Mouse (Mus musculus) limb, embryonic 15.5 days (tissue): ENCODE data around the gene Tnfsf9. TPM values are rescaled to one million over a fixed set of nuclear protein-coding genes. Genes with fewer than 3 reads are reported as not detected.
A peak's percentile ranks its signal among the peaks of the same experiment; 100 is the strongest.

Experiments used
- ATAC-seq: fragments of 200-750 bp; cut with Nextera tagmentation; 2 replicates; pipeline ENCODE4 v1.8.0; 2017; ENCODE audit warnings: low read depth, moderate TSS enrichment; ENCODE audit not compliant: insufficient number of reproducible peaks, low FRiP score, low TSS enrichment
- H3K27ac ChIP-seq: fragments of 300-500 bp; sonication (generic); 2 replicates; pipeline ENCODE4 v1.5.1; 2015; ENCODE audit warnings: moderate library complexity, mild to moderate bottlenecking, inconsistent platforms
- H3K27me3 ChIP-seq: fragments of 300-500 bp; sonication (generic); 2 replicates; pipeline ENCODE4 v1.6.1; 2015; ENCODE audit warnings: inconsistent platforms
- H3K36me3 ChIP-seq: fragments of 300-500 bp; sonication (generic); 2 replicates; pipeline ENCODE4 v1.6.1; 2015; ENCODE audit warnings: inconsistent platforms
- H3K4me1 ChIP-seq: fragments of 300-500 bp; sonication (generic); 2 replicates; pipeline ENCODE4 v1.6.1; 2015; ENCODE audit warnings: inconsistent platforms
- H3K4me2 ChIP-seq: fragments of 300-500 bp; sonication (generic); 2 replicates; pipeline ENCODE4 v1.6.1; 2015; ENCODE audit warnings: mild to moderate bottlenecking, inconsistent platforms
- H3K4me3 ChIP-seq: fragments of 300-500 bp; sonication (generic); 2 replicates; pipeline ENCODE4 v1.5.1; 2015; ENCODE audit warnings: mild to moderate bottlenecking, inconsistent platforms
- H3K9ac ChIP-seq: fragments of 300-500 bp; sonication (generic); 2 replicates; pipeline ENCODE4 v1.6.1; 2015; ENCODE audit warnings: inconsistent platforms
- H3K9me3 ChIP-seq: fragments of 300-500 bp; sonication (generic); 2 replicates; pipeline ENCODE4 v1.6.1; 2016; ENCODE audit warnings: inconsistent platforms
- WGBS: fragments of 180-500 bp; shearing (Covaris S2); methylation state at CpG from one replicate; pipeline ENCODE4 v1.1.7; 2015; 5-methylcytosine and 5-hydroxymethylcytosine counted together
- polyA plus RNA-seq: library from polyadenylated mRNA; unstranded; fragments of >200 nt; fragmentation: Nextera tagmentation; extraction: Ambion mirVana; gene quantifications from 2 replicates; pipeline ENCODE4 v1.2.1, GENCODE M21; 2015

Tnfsf9 gene
- 7.6 and 8.7 TPM in 2 replicates for polyA plus RNA-seq

DNA sequence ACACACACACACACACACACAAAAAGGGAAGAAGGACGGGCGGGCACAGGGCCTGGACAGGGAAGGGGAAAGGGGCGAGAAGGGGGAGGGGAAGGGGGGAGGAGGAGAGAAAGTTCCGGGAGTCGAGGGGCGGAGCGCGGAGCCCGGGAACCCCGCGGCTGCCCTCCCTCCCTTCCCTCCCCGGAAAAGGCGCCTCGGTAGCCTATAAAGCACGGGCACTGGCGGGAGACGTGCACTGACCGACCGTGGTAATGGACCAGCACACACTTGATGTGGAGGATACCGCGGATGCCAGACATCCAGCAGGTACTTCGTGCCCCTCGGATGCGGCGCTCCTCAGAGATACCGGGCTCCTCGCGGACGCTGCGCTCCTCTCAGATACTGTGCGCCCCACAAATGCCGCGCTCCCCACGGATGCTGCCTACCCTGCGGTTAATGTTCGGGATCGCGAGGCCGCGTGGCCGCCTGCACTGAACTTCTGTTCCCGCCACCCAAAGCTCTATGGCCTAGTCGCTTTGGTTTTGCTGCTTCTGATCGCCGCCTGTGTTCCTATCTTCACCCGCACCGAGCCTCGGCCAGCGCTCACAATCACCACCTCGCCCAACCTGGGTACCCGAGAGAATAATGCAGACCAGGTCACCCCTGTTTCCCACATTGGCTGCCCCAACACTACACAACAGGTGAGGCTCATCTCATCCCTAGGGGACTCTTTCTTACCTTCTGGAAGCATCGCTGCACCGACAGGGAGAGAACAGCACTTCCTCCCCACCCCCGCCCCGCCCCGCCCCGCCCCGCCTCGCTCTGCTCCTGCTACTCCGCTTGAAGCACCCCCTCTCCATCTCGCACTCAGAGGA lies at the start of gene Tnfsf9:
Gene Tnfsf9, plus strand, starts transcription at position 145 of the 854 bp plus-strand sequence.
- Histone ChIP-seq H3K9me3 (no peaks in the 10 kb centered on the region), H3K9ac (peak within 1 kb of the TSS; percentile 54), H3K27me3 (no peaks in the 10 kb centered on the region), H3K36me3 (no peaks in the 10 kb centered on the region), H3K4me3 (peak within 1 kb of the TSS; percentile 69), H3K4me1 (peaks cover 20% of the 10 kb centered on the region), H3K4me2 (peak within 1 kb of the TSS; percentile 81), H3K27ac (peak within 1 kb of the TSS; percentile 76)
- WGBS = 0% methylated on average over 54 of the region's 61 CpGs
- ATAC-seq = peak; percentile 62; the same call in 1 of the 2 replicates

DNA sequence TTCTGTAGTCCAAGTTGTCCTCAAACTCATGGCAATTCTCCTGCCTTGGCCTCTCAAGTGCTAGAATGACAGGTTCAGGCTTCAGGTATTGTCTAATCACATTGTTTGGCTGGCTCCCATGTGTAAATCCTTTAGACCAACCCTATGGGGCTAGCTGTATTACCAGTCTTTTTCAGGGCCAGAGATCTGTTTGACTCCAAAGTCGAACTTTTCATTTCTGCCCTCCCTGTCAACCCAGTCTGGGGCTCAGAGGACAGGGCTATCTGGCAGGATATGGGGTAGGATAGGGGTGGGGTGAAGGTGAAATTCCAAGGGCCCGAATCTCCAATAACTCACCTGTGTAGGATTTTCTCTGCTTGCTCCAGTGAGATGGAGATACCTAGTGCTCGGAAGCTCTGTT lies 48.9 kb upstream of the Tnfsf9 start:
- Histone ChIP-seq H3K27me3 (peaks cover 14% of the 10 kb centered on the region), H3K27ac (no peak overlapping the region), H3K9me3 (no peaks in the 10 kb centered on the region), H3K4me1 (peaks cover 20% of the 10 kb centered on the region), H3K4me3 (no peak overlapping the region), H3K36me3 (peaks cover 22% of the 10 kb centered on the region; the same call in 1 of the 2 replicates), H3K9ac (no peak overlapping the region), H3K4me2 (no peak overlapping the region)
- WGBS = 73% methylated on average over 3 of the region's 3 CpGs
- ATAC-seq = no peak

DNA sequence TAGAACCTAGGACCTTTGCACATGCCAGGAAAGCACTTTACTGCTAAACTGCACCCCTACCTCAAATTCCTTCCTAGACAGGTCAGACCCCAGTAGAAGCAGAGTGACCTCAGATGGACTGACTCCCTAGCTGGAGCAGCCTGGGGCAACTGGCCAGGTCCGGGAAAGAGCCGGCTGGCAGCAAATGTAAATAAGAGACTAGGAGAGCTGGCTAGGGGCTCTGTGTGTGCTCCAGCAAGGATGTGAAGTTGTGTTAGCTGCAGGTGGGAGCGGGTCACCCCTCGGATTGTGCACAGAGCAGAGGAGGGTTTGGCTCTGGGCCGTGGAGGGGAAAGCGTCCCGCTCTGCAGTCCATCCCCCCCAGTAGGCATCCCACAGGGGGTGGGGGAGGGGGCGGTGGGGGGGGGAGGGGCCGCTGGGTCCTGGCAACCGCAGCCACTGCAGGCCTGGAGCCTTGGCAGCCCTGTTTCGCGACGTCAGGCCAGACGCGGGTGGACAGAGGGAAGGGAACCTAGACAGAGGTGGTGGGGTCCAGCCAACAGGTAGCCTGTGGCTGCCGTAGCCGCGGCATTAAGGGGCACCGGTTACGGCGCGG lies 46.1 kb upstream of the Tnfsf9 start, which contains the start of gene Crb3:
Gene Crb3, plus strand, starts transcription at position 215 of the 595 bp plus-strand sequence.
- Histone ChIP-seq H3K4me1 (peaks cover 32% of the 10 kb centered on the region), H3K4me2 (peak within 1 kb of the TSS; percentile 91), H3K4me3 (peak within 1 kb of the TSS; percentile 64), H3K27me3 (peaks cover 40% of the 10 kb centered on the region), H3K9ac (peak within 1 kb of the TSS; percentile 47), H3K27ac (no peak within 1 kb of the TSS), H3K36me3 (0 out of 2 replicates have a peak, but pooled peaks cover 10% of the 10 kb centered on the region), H3K9me3 (no peaks in the 10 kb centered on the region)
- no peak for ATAC-seq
- WGBS = 1% methylated on average over 19 of the region's 22 CpGs

DNA sequence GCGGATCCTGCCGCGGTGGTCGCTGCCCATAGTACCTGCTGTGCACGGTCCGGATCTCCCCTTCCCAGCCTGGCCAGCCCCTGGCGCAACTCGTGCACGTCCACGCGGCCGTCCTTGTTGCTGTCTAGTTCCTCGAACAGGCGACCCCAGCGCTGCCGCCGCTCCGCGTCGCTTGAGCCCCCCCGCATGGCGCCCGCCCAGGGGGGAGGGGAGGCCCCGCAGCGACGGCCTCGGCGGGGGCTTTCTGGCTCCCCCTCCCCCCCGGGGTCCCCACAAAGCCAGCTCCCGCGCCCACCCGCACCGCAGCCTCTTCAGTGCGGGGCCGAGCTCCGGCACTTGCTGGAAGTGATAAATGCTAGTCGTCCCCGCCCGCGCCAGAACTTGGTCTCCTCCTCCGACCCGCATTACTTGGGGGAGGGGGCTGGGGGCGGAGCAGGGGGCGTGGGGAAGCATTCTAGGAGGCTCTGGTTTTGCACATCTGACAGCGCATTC lies 45.6 kb upstream of the Tnfsf9 start, which contains the start of gene Slc25a23:
Gene Slc25a23, minus strand, starts transcription at position 378 of the 492 bp plus-strand sequence.
- peaks cover 45% of the 10 kb centered on the region for H3K27me3 ChIP-seq
- H3K27ac ChIP-seq = no peak within 1 kb of the TSS
- peaks cover 32% of the 10 kb centered on the region for H3K4me1 ChIP-seq
- WGBS = under 1% methylated on average over 35 of the region's 45 CpGs
- peak; percentile 62 for ATAC-seq
- peak within 1 kb of the TSS; percentile 64 for H3K4me3 ChIP-seq
- H3K9ac ChIP-seq = peak within 1 kb of the TSS; percentile 47
- H3K36me3 ChIP-seq = 0 out of 2 replicates have a peak, but pooled peaks cover 7% of the 10 kb centered on the region
- no peaks in the 10 kb centered on the region for H3K9me3 ChIP-seq
- H3K4me2 ChIP-seq = peak within 1 kb of the TSS; percentile 91

DNA sequence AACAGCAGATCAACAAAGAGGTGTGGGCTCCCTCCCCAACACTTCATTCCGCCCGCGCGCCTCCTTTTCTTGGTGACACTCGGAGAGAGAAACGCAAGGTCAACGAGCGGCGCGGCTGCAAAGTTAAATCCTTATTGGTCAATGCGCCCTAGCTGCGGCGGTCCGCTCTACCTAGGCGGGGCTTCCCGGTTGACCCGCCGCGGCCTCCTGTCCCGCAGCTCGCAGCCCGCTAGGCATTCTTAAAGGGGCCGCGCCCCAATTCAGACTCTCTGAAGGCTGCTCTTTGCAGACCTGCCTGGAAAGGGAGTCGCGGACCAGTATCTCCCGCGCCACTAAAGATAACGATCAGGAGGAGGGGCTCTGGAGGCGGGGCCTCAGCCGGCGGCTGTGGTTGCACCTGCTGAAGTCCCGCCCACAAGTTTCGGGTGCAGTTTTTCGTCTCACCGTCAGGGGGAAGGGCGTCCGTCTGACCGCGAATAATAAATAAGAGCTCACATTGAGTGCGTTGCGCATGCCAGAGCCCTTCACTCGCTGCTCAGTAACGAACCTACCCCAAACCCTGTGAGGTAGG lies 44.8 kb upstream of the Tnfsf9 start:
- Histone ChIP-seq H3K27me3 (peaks cover 53% of the 10 kb centered on the region), H3K9ac (no peak overlapping the region), H3K27ac (no peak overlapping the region), H3K4me2 (peak overlapping the region; percentile 91), H3K4me1 (peaks cover 32% of the 10 kb centered on the region), H3K4me3 (peak overlapping the region; percentile 64), H3K9me3 (no peaks in the 10 kb centered on the region), H3K36me3 (no peaks in the 10 kb centered on the region)
- ATAC-seq = peak; percentile 87
- under 1% methylated on average over 44 of the region's 44 CpGs for WGBS

DNA sequence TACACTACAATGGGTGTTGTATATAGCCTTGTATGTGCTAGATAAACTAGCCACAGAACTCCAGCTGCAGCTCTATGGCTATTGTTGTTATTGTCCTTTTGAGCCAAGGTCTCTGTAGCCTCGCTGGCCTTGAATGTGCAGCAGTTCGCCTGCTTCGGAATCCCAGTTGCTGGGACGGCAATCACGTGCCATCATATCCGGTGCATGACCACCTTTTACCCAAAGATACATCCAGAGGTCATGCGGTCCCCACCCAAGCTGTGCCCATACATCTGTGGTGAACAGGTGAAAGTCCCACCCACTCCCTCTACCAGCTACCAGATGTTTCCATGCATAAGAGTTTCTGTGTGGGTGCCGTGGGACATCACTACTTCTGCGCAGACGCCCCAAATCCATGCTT lies 44.1 kb upstream of the Tnfsf9 start:
- Histone ChIP-seq H3K4me3 (no peak overlapping the region), H3K9ac (no peak overlapping the region), H3K4me2 (no peak overlapping the region), H3K27ac (no peak overlapping the region), H3K36me3 (no peaks in the 10 kb centered on the region), H3K4me1 (peaks cover 32% of the 10 kb centered on the region), H3K27me3 (peaks cover 58% of the 10 kb centered on the region), H3K9me3 (no peaks in the 10 kb centered on the region)
- 40% methylated on average over 10 of the region's 10 CpGs for WGBS
- ATAC-seq = no peak

DNA sequence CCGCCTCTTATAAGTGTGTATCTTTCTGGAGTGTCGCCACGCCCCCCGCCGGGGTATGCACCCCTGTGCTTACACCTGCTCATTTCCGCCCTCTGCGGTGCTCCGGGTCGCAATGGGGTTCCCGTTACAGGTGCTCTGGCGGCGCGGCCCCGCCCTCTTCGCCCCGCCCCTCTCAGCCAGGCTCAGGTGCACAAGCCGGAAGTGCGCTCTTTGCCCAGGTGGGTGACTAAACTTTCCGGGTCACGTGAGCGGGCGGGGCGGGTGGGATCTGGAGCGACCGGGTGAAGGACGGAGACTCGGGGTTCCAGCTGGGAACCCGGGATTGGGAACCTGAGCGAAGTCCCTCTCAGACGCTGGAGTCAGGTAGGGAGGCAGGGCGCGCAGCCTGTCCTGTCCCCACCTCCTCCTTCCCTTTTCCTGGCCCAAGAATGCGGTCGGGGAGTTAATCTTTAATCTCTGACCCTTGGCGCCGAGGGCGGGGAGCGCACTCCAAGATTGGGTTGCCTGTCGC lies 43.1 kb upstream of the Tnfsf9 start:
- no peak for ATAC-seq
- Histone ChIP-seq H3K4me3 (peak overlapping the region; percentile 35), H3K9me3 (no peaks in the 10 kb centered on the region), H3K4me2 (peak overlapping the region; percentile 37), H3K4me1 (peaks cover 32% of the 10 kb centered on the region), H3K27ac (no peak overlapping the region), H3K27me3 (peaks cover 60% of the 10 kb centered on the region), H3K36me3 (no peaks in the 10 kb centered on the region), H3K9ac (0 out of 2 replicates have a peak overlapping the region, but pooled peaks have one; percentile 5)
- 2% methylated on average over 39 of the region's 39 CpGs for WGBS

DNA sequence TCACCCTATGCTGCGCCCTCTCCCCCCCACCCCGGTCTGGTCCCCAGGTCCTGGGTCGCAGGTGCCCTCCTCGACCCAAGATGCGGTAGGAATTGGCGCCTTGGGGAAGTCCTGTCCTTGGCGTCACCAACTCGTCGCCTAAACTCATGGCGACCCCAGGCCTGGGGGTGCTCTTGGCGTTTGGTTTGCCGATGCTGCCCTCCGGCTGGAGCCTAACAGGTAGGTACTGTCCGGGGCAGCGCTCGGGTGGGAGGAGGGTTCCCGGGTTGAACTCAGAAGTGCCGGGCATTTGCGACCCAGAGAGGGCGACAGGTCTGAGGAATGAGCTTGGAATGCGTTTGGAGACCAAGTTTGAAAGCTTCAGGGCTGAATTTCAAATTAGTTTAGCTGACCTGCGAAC lies 42.6 kb upstream of the Tnfsf9 start:
- ATAC-seq = no peak
- no peaks in the 10 kb centered on the region for H3K9me3 ChIP-seq
- H3K4me1 ChIP-seq = peaks cover 32% of the 10 kb centered on the region
- peak overlapping the region; percentile 37 for H3K4me2 ChIP-seq
- WGBS = under 1% methylated on average over 22 of the region's 22 CpGs
- H3K36me3 ChIP-seq = no peaks in the 10 kb centered on the region
- peak overlapping the region; percentile 35 for H3K4me3 ChIP-seq
- H3K27ac ChIP-seq = no peak overlapping the region
- H3K27me3 ChIP-seq = peaks cover 65% of the 10 kb centered on the region
- 0 out of 2 replicates have a peak overlapping the region, but pooled peaks have one; percentile 5 for H3K9ac ChIP-seq

DNA sequence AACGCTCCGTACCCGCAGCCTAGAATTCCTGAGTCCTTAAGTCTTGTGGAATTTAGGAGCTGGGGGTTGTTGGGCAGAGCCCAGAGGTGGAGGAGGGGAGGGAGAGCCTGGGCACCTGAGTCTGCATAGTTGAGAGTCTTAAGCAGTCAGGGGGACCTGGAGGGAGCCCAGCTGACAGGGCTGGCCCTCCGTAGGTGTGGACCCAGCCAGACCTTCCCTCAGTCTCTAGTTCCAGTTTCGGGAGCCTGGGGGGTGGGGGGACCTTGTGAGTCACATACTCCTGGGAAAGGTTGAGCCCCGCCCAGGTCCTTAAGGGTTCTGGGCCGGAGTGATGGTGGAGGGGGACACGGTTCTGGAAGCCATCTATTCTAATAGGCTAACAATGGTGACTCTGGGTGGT lies 42.1 kb upstream of the Tnfsf9 start:
- Histone ChIP-seq H3K27me3 (peaks cover 61% of the 10 kb centered on the region), H3K9me3 (no peaks in the 10 kb centered on the region), H3K27ac (no peak overlapping the region), H3K4me1 (peaks cover 32% of the 10 kb centered on the region), H3K4me3 (no peak overlapping the region; the same call in 1 of the 2 replicates), H3K4me2 (no peak overlapping the region), H3K36me3 (no peaks in the 10 kb centered on the region), H3K9ac (no peak overlapping the region)
- no peak for ATAC-seq
- WGBS = 8% methylated on average over 8 of the region's 8 CpGs

DNA sequence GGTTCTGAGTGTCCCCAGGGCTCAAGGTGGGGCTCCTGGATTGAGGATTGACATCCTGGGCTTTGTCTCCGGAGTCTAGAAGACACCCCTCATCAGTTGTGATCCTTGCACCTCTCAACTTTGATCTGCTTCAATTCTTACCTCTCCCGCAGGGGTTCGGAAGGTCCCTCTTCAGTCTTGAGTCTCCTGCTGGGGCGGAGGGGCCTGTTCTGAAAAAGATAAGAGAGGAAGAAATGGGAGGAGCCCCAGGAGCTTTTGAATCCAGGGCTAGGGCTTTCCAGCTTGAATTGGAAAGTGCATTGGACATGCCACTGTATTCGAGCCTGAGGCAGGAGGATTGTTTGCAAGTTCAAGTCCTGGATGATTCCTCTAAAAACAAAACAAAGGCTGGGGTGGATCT lies 38.2 kb upstream of the Tnfsf9 start:
- H3K27ac ChIP-seq = no peak overlapping the region
- H3K9me3 ChIP-seq = no peaks in the 10 kb centered on the region
- no peak overlapping the region for H3K4me3 ChIP-seq
- H3K36me3 ChIP-seq = no peaks in the 10 kb centered on the region
- H3K9ac ChIP-seq = no peak overlapping the region
- peaks cover 10% of the 10 kb centered on the region for H3K4me1 ChIP-seq
- H3K27me3 ChIP-seq = peaks cover 47% of the 10 kb centered on the region
- no peak for ATAC-seq
- 61% methylated on average over 5 of the region's 5 CpGs for WGBS
- H3K4me2 ChIP-seq = no peak overlapping the region

DNA sequence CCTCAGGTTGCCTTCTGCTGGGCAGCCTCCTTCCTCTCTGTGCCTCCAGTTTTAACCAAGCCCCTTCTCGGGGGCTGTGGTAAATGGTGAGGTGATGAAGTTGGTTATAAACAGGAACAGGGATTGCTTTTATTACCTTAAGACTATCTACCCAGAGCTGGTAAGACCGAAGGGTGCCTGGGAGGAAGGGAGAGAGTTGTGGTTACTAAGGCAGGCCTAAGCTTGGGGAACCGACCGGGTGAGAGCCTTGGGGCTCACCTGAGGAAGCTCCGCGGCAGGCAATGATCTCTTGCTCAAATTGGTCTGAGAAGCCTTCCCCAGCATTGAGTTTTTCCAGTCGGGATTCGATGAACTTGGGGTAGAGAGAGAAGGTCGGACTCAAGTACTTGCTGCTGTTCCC lies 34.9 kb upstream of the Tnfsf9 start:
- WGBS = 13% methylated on average over 9 of the region's 9 CpGs
- no peaks in the 10 kb centered on the region for H3K9me3 ChIP-seq
- ATAC-seq = no peak
- H3K36me3 ChIP-seq = no peaks in the 10 kb centered on the region
- no peak overlapping the region for H3K4me3 ChIP-seq
- no peak overlapping the region for H3K4me2 ChIP-seq
- no peak overlapping the region for H3K9ac ChIP-seq
- H3K27me3 ChIP-seq = peaks cover 21% of the 10 kb centered on the region
- H3K4me1 ChIP-seq = 0 out of 2 replicates have a peak, but pooled peaks cover 3% of the 10 kb centered on the region
- no peak overlapping the region for H3K27ac ChIP-seq
